Mouse (Mus musculus): ENCODE results near the gene Samd13.

GRCm38 (mm10) chr3:146709086-146709485, 23.7 kb upstream of the Samd13 start:
- no peak for TF ChIP-seq MYOG (IDR thresholded peaks at IDR 0.05; ENCODE audit: control insufficient read depth, extremely low read depth, insufficient read length)
- no peak for TF ChIP-seq CTCF (IDR thresholded peaks at IDR 0.05; ENCODE audit: control insufficient read depth, insufficient read depth, insufficient read length)
- no peak for TF ChIP-seq MAX (IDR thresholded peaks at IDR 0.05)
- no peak for TF ChIP-seq USF1 (IDR thresholded peaks at IDR 0.05; ENCODE audit: low read depth)

Measured in C2C12 (cell line).